21 mouse cellular contexts compared by ENCODE assay signal in genomic region chr13:109809646-109810045, GRCm38 (mm10).
"Had no signal": no experiment of that assay in that cellular context is flagged by ENCODE, and none has a peak within 500 bp of the region (broad histone marks: within the 10 kb centered on the region; RNA-seq: fewer than 3 reads in every experiment).

No protein-coding gene starts in this region.

- H3K27ac ChIP-seq: kidney, postnatal 0 days; limb, embryonic 12.5 days; liver, embryonic 12.5 days; liver, embryonic 15.5 days; lung, embryonic 15.5 days; midbrain, embryonic 12.5 days; midbrain, embryonic 15.5 days; neural tube, embryonic 12.5 days; neural tube, embryonic 15.5 days; stomach, postnatal 0 days had no signal

- H3K27me3 ChIP-seq: limb, embryonic 12.5 days; liver, embryonic 12.5 days; liver, embryonic 15.5 days; lung, embryonic 15.5 days; midbrain, embryonic 12.5 days; midbrain, embryonic 15.5 days; neural tube, embryonic 12.5 days; neural tube, embryonic 15.5 days had no signal

- H3K36me3 ChIP-seq: limb, embryonic 12.5 days; liver, embryonic 12.5 days; liver, embryonic 15.5 days; lung, embryonic 15.5 days; midbrain, embryonic 12.5 days; midbrain, embryonic 15.5 days; neural tube, embryonic 12.5 days; neural tube, embryonic 15.5 days had no signal

- ATAC-seq: liver, embryonic 12.5 days; midbrain, embryonic 15.5 days had no signal

- DNase-seq: kidney, adult 2 months; kidney, postnatal 25 days; liver; lung, adult 18-20 months; lung, postnatal 4 days; right cerebral cortex, adult 18-20 months; right cerebral cortex, postnatal 14 days; right cerebral cortex, postnatal 4 days; thymus, adult 2 months; thymus, postnatal 14 days; thymus, postnatal 4 days had no signal

- H3K4me2 ChIP-seq: limb, embryonic 12.5 days; liver, embryonic 12.5 days; liver, embryonic 15.5 days; lung, embryonic 15.5 days; midbrain, embryonic 12.5 days; midbrain, embryonic 15.5 days; neural tube, embryonic 12.5 days; neural tube, embryonic 15.5 days had no signal

- H3K4me3 ChIP-seq: limb, embryonic 12.5 days; liver, embryonic 12.5 days; liver, embryonic 15.5 days; lung, embryonic 15.5 days; midbrain, embryonic 12.5 days; midbrain, embryonic 15.5 days; neural tube, embryonic 12.5 days; neural tube, embryonic 15.5 days had no signal

- H3K4me1 ChIP-seq: neural tube, embryonic 12.5 days had no signal

- H3K9me3 ChIP-seq: limb, embryonic 12.5 days; liver, embryonic 12.5 days; liver, embryonic 15.5 days; lung, embryonic 15.5 days; midbrain, embryonic 12.5 days; midbrain, embryonic 15.5 days; neural tube, embryonic 12.5 days; neural tube, embryonic 15.5 days had no signal

- H3K9ac ChIP-seq: limb, embryonic 12.5 days; liver, embryonic 12.5 days; liver, embryonic 15.5 days; lung, embryonic 15.5 days; midbrain, embryonic 12.5 days; midbrain, embryonic 15.5 days; neural tube, embryonic 12.5 days; neural tube, embryonic 15.5 days had no signal
